Mouse (Mus musculus) CH12.LX (cell line): Measurements from ENCODE around the gene Epyc. TPM values are rescaled to one million over a fixed set of nuclear protein-coding genes. Genes with fewer than 3 reads are reported as not detected.

Experiments used
- DNase-seq: peaks from one replicate; pipeline ENCODE4 v3.0.0-alpha.2; 2013; ENCODE audit errors: extremely low read depth
- H3K27ac ChIP-seq: 2 replicates; pipeline ENCODE4 v1.5.1; 2012; ENCODE audit warnings: low read depth, mild to moderate bottlenecking, control low read depth, moderate library complexity; ENCODE audit not compliant: insufficient read depth
- H3K27me3 ChIP-seq: replicated peaks from 2 replicates; pipeline ENCODE3; 2012; ENCODE audit warnings: inconsistent platforms
- H3K36me3 ChIP-seq, 2 experiments: replicated peaks in 1 of 2; 2 replicates each; pipeline versions ENCODE3 to v1.6.1; 2012; ENCODE audit warnings: inconsistent platforms in 1 of 2, low read length in 1 of 2, mild to moderate bottlenecking in 1 of 2, mixed read lengths in 1 of 2, moderate library complexity in 1 of 2; ENCODE audit not compliant: control insufficient read depth in 1 of 2, insufficient read depth in 1 of 2
- H3K4me1 ChIP-seq, 2 experiments: 2 replicates each; pipeline ENCODE4 v1.6.1; 2012; ENCODE audit warnings: inconsistent platforms in 1 of 2, moderate library complexity in 1 of 2; ENCODE audit not compliant: insufficient read depth in 2 of 2, control insufficient read depth in 1 of 2
- H3K4me2 ChIP-seq: 2 replicates; pipeline ENCODE4 v1.6.1; 2012; ENCODE audit warnings: low read depth, mild to moderate bottlenecking, control low read depth; ENCODE audit not compliant: poor library complexity, insufficient read depth, severe bottlenecking
- H3K4me3 ChIP-seq, 3 experiments: fragments of 150-350 bp in 1 of 3; sonication (generic) in 1 of 3; replicated peaks in 1 of 3; 2 replicates each; pipeline versions ENCODE3 to v1.5.1; 2011 to 2012; ENCODE audit warnings: low read depth in 2 of 3, low read length in 2 of 3, mild to moderate bottlenecking in 2 of 3, moderate library complexity in 2 of 3, control low read depth in 1 of 3, improper control_type of control experiment in 1 of 3, inconsistent platforms in 1 of 3, mixed read lengths in 1 of 3; ENCODE audit not compliant: poor library complexity in 1 of 3
- H3K79me2 ChIP-seq: replicated peaks from 2 replicates; pipeline ENCODE4 v1.6.1; 2012; ENCODE audit warnings: mild to moderate bottlenecking, moderate library complexity; ENCODE audit not compliant: control insufficient read depth, poor library complexity, insufficient read depth, severe bottlenecking; ENCODE audit errors: extremely low read depth
- H3K9ac ChIP-seq: 2 replicates; pipeline ENCODE4 v1.6.1; 2012; ENCODE audit warnings: low read depth, mild to moderate bottlenecking, control low read depth, moderate library complexity; ENCODE audit not compliant: insufficient read depth
- H3K9me3 ChIP-seq: replicated peaks from 2 replicates; pipeline ENCODE3; 2012; ENCODE audit warnings: low read length, inconsistent platforms, mixed read lengths
- CHD1 ChIP-seq: IDR thresholded peaks from 2 replicates; pipeline ENCODE4 v1.6.1; 2012; ENCODE audit warnings: low read depth, low read length, improper control_type of control experiment, inconsistent platforms
- E2F4 ChIP-seq: IDR thresholded peaks from 2 replicates; pipeline ENCODE4 v1.6.1; 2011; ENCODE audit warnings: low read depth, low read length, improper control_type of control experiment; ENCODE audit not compliant: insufficient replicate concordance
- EP300 ChIP-seq: IDR thresholded peaks from 2 replicates; pipeline ENCODE4 v1.6.1; 2011; ENCODE audit warnings: low read length, improper control_type of control experiment
- ETS1 ChIP-seq: conservative IDR thresholded peaks from 2 replicates; pipeline ENCODE4 v1.6.1; 2012; ENCODE audit warnings: low read depth, mild to moderate bottlenecking, inconsistent platforms, low read length, improper control_type of control experiment, moderate library complexity
- HCFC1 ChIP-seq: IDR thresholded peaks from 2 replicates; pipeline ENCODE4 v1.6.1; 2012; ENCODE audit warnings: low read depth, mild to moderate bottlenecking, inconsistent platforms, low read length, improper control_type of control experiment
- IRF4 ChIP-seq: IDR thresholded peaks from 2 replicates; pipeline ENCODE4 v1.6.1; 2014; ENCODE audit warnings: low read depth, mild to moderate bottlenecking, inconsistent platforms, low read length, improper control_type of control experiment
- KAT2A ChIP-seq: IDR thresholded peaks from 2 replicates; pipeline ENCODE4 v1.6.1; 2012; ENCODE audit warnings: low read length, improper control_type of control experiment, inconsistent platforms; ENCODE audit not compliant: insufficient replicate concordance
- MAZ ChIP-seq: IDR thresholded peaks from 2 replicates; pipeline ENCODE4 v1.6.1; 2012; ENCODE audit warnings: low read depth, mild to moderate bottlenecking, inconsistent platforms, low read length, improper control_type of control experiment, moderate library complexity
- MXI1 ChIP-seq: IDR thresholded peaks from 2 replicates; pipeline ENCODE4 v1.6.1; 2011; ENCODE audit warnings: mild to moderate bottlenecking, low read depth, low read length, improper control_type of control experiment
- NELFE ChIP-seq: IDR thresholded peaks from 2 replicates; pipeline ENCODE4 v1.6.1; 2011; ENCODE audit warnings: low read depth, low read length, improper control_type of control experiment
- NRF1 ChIP-seq: IDR thresholded peaks from 2 replicates; pipeline ENCODE4 v1.6.1; 2014; ENCODE audit warnings: low read depth, mild to moderate bottlenecking, inconsistent platforms, low read length, improper control_type of control experiment, moderate library complexity
- POLR2AphosphoS2 ChIP-seq: IDR thresholded peaks from 2 replicates; pipeline ENCODE4 v1.6.1; 2011; ENCODE audit warnings: low read depth, low read length, improper control_type of control experiment
- RCOR1 ChIP-seq: conservative IDR thresholded peaks from 2 replicates; pipeline ENCODE4 v1.6.1; 2012; ENCODE audit warnings: low read depth, mild to moderate bottlenecking, inconsistent platforms, low read length, improper control_type of control experiment
- SMC3 ChIP-seq: IDR thresholded peaks from 2 replicates; pipeline ENCODE4 v1.6.1; 2011; ENCODE audit warnings: low read depth, low read length, improper control_type of control experiment
- USF2 ChIP-seq: conservative IDR thresholded peaks from 2 replicates; pipeline ENCODE4 v1.6.1; 2011; ENCODE audit warnings: low read depth, low read length, improper control_type of control experiment
- ZC3H11A ChIP-seq: IDR thresholded peaks from 2 replicates; pipeline ENCODE4 v1.6.1; 2012; ENCODE audit warnings: low read depth, mild to moderate bottlenecking, inconsistent platforms, low read length, improper control_type of control experiment
- ZKSCAN1 ChIP-seq: IDR thresholded peaks from 2 replicates; pipeline ENCODE4 v1.6.1; 2012; ENCODE audit warnings: low read depth, inconsistent platforms, low read length, improper control_type of control experiment, borderline replicate concordance
- ZMIZ1 ChIP-seq: IDR thresholded peaks from 2 replicates; pipeline ENCODE4 v1.6.1; 2012; ENCODE audit warnings: low read depth, mild to moderate bottlenecking, inconsistent platforms, low read length, improper control_type of control experiment
- dilution Hi-C: fragments of 300-500 bp; cut with MboI; formaldehyde crosslinking; loops from 2 replicates; pipeline ENCODE4 v1.14.3; 2020; ENCODE audit warnings: low sequenced_read_pairs; ENCODE audit not compliant: extremely low pct_unique_long_range_greater_than_20kb, extremely low pct_ligation_motif_present
- in situ Hi-C: fragments of 300-500 bp; cut with MboI; formaldehyde crosslinking; loops from 3 replicates; pipeline ENCODE4 v1.14.3; 2019; ENCODE audit warnings: low sequenced_read_pairs, low pct_ligation_motif_present, low pct_unique_long_range_greater_than_20kb, mixed read lengths
- polyA plus RNA-seq: library from polyadenylated mRNA; unstranded; fragments of >175 nt; gene quantifications from 2 replicates; pipeline ENCODE4 v1.2.1, GENCODE M21; 2012; ENCODE audit warnings: low read depth; ENCODE audit not compliant: insufficient read length
- total RNA-seq, 2 experiments: library from RNA; depleted of rRNA; stranded (reverse); fragments of 300-350 nt in 1 of 2; fragments of >200 nt in 1 of 2; gene quantifications; 2 replicates each; pipeline ENCODE4 v1.2.3; 2012 to 2014

Epyc gene
- total and polyA plus RNA-seq, 3 experiments = not detected

- dilution Hi-C loops = no loop called here
Measured at GRCm38 (mm10) chr10:97673239-97673638, 29.4 kb downstream of the Epyc start.

GRCm38 (mm10) chr10:97682981-97683380 lies 39.1 kb downstream of the Epyc start:
- no peaks in the 10 kb centered on the region for H3K27me3 ChIP-seq
- in situ Hi-C loops = loop anchor here (10.0 kb wide), 1 partner anchor 308 kb away; no protein-coding TSS in a partner anchor
- no peak overlapping the region for H3K9ac ChIP-seq
- no peaks in the 10 kb centered on the region for H3K4me1 ChIP-seq
- H3K36me3 ChIP-seq = no peaks in the 10 kb centered on the region
- no peaks in the 10 kb centered on the region for H3K79me2 ChIP-seq
- dilution Hi-C loops = no loop called here
- no peak overlapping the region for H3K4me2 ChIP-seq
- TF ChIP-seq NELFE = no peak
- TF ChIP-seq ZC3H11A = no peak
- no peak for TF ChIP-seq HCFC1
- no peak for TF ChIP-seq ZKSCAN1
- TF ChIP-seq MAZ = no peak
- no peak for TF ChIP-seq KAT2A
- TF ChIP-seq ETS1 = no peak
- TF ChIP-seq RCOR1 = no peak
- TF ChIP-seq IRF4 = no peak
- TF ChIP-seq MXI1 = no peak
- no peak for TF ChIP-seq E2F4
- no peak for TF ChIP-seq USF2
- no peak for TF ChIP-seq NRF1
- no peak for TF ChIP-seq ZMIZ1
- TF ChIP-seq CHD1 = no peak
- no peak for TF ChIP-seq SMC3
- TF ChIP-seq EP300 = no peak
- no peak overlapping the region for H3K4me3 ChIP-seq
- no peak for DNase-seq
- no peak overlapping the region for H3K27ac ChIP-seq
- no peaks in the 10 kb centered on the region for H3K9me3 ChIP-seq

More at GRCm38 (mm10) chr10:97673239-97673638, 29.4 kb downstream of the Epyc start:
- in situ Hi-C loops = no loop called here
- no peaks in the 10 kb centered on the region for H3K9me3 ChIP-seq
- H3K4me1 ChIP-seq = no peaks in the 10 kb centered on the region
- DNase-seq = no peak
- H3K79me2 ChIP-seq = no peaks in the 10 kb centered on the region
- H3K27ac ChIP-seq = no peak overlapping the region
- no peaks in the 10 kb centered on the region for H3K36me3 ChIP-seq
- H3K4me2 ChIP-seq = no peak overlapping the region
- no peaks in the 10 kb centered on the region for H3K27me3 ChIP-seq
- H3K9ac ChIP-seq = no peak overlapping the region
- no peak overlapping the region for H3K4me3 ChIP-seq
- TF ChIP-seq POLR2AphosphoS2 (no peak), ZKSCAN1 (no peak)
